Mouse (Mus musculus): ENCODE results near the gene Tra2b. TPM values are rescaled to one million over a fixed set of nuclear protein-coding genes. Genes with fewer than 3 reads are reported as not detected.

Tra2b gene
- polyA plus RNA-seq (2014; fragmentation: Illumina TruSeq; extraction: RNeasy Lipid Tissue Mini Kit (QIAGEN cat#74804)), result 354 TPM

GRCm38 (mm10) chr16:22265849-22266376, at the start of gene Tra2b:
Gene Tra2b, minus strand, starts transcription at chr16:22266005.

Other genes starting within 250 kb of the Tra2b start
- 15.6 TPM for gene Igf2bp2, start 102.7 kb downstream of the Tra2b start, polyA plus RNA-seq (2014; fragmentation: Illumina TruSeq; extraction: RNeasy Lipid Tissue Mini Kit (QIAGEN cat#74804))
- 4.3 TPM for gene Etv5, start 173.7 kb upstream of the Tra2b start, polyA plus RNA-seq (2014; fragmentation: Illumina TruSeq; extraction: RNeasy Lipid Tissue Mini Kit (QIAGEN cat#74804))

All from ovary, adult 10 weeks (tissue).